Mouse (Mus musculus) adrenal gland, adult 2 months (tissue): ENCODE measurements at regions not wholly inside any gene's neighbourhood (a gene's known extent, or its start where the extent isn't known, plus 50 kb on each side); places are given as distances from the start of the nearest gene placed in this dataset.

Experiments used
- DNase-seq: peaks from one replicate; pipeline ENCODE4 v3.0.0; 2021

- no peak for DNase-seq
Observed at GRCm38 (mm10) chr13:90493696-90494095, 404.3 kb upstream of the Xrcc4 start.

DNA sequence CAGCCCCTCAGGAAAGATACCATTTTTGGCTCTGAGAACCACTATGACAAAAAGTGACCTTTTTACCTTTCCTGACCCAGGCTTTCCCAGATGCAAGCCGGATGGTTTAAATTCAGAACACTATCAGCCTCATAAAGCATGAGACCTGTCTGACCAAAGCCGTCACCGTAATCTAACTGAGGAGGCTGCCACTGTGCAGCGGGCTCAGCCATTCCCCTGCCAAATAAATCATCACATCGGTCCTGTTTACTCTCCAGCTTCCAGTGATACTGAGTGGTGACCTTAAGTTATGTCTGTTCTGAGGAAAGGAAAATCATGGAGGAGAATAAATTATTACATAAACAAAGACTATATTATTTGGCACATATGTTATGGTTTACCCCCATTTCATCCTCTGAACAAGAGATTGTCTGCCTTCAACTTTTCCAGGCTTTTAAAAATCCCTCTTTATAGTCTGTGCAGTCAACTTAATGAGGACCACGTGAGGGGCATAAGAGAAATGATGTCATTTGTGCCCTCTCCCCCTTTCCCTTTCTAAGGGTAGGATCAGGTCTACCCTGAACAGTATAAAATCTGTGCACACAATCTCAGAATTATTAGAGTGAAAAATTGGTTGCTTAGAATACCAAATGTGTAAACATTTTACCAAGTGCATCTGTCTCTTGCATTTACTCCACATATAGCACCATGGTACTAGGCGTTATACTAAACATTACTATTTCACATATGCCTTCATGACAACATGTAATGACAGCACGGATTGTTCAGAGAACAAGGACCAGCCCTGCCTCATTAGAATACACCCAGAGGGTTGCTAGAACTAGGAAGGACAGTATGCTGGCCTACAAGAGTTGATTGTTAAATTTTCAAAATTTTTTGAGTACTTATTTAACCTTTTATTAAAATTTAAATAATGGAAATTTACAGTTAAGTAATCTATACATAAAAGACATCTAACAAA, 401.9 kb upstream of the Xrcc4 start:
- no peak for DNase-seq

DNA sequence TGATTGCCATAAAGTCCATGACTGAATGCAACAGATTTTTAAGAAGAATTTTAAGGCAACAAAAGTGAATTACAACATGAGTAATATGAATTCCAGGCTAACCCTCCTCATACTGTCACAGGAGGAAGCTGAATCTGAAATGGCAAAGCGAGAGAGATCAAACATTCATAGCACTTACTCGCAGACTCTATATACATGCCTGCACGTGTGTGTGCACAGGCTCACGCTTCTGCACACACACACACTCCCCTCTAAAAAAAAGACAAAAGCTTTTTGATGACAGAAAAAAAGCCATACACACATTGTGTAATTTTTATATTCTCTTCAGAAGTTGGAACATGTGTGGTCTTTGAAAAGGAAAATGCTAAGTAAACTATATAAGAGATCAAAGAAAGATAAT, 391.1 kb upstream of the Xrcc4 start:
- no peak for DNase-seq

DNA sequence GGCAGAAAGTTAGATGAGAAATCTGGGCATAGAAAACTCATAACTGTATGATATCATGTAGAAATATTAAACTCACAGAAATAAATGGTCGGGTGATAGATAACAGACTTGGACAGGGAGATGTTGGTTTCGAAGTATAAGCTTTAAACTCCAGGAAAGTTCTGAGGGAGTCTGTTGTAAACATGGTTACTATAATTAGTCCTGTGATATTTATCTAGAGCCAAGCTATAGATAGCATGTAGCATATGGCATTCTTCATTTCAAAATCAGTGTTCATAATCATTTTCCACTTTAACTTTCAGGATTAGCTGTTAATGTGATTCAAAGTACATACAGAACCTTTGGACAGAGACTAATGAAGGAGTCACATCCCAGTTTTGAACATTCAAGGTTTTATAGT, 387.5 kb upstream of the Xrcc4 start:
- no peak for DNase-seq

DNA sequence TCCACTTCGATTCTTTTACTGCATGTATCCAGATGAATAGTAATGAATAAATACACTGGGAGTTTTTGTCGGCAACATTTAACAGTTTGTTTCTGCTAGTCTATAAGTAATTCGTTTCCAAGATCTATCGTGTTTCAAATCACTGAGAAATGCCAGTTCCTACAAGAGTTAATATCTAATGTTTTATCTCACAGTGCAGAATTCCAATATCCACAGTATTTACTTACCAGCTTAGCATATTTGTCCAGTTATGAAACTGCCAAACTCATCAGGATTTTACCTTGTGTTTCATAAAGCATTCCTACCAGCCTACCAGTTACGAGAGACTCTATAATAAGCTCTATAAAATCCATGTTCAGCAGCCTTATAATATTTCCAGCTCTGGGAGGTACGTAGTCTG, 385.1 kb upstream of the Xrcc4 start:
- no peak for DNase-seq

- DNase-seq = no peak
Observed at GRCm38 (mm10) chr13:90474053-90474452, 384.6 kb upstream of the Xrcc4 start.

DNA sequence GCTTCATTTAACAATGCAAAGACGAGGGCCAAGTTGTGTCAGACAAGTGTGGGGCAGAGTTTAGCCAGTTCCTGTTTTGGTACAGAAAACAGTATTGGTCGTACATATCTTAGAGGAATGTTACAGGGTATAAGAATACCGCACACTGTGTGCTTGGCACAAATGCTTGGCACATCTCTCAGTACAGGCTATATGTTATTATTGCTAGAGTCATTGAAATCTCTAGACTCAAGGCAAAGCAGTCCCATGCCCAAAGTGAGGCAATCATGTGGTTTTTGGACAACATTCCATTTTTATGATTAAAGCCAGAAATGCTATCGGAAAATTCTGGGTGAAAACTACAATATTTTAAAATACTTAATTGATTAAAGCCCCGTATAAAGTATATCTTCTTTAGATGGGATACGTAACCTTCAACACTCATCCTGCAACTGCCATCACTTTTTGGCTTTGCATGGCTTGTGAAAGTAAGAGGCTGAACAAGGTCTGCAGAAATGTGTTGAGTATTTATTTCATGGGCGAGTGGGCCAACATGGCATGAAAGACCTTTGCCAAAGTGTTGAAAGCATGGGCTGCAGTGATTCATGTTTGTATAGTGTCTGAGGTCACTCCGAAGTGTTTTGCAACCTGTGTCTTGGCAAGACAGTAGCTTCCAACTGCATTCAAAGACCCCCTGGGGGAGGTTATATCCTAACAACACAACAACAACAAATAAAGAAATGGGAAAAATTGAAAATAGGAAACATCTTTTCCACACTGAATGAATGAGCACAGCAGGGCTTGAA, 383.8 kb upstream of the Xrcc4 start:
- DNase-seq = peak; percentile 5

DNA sequence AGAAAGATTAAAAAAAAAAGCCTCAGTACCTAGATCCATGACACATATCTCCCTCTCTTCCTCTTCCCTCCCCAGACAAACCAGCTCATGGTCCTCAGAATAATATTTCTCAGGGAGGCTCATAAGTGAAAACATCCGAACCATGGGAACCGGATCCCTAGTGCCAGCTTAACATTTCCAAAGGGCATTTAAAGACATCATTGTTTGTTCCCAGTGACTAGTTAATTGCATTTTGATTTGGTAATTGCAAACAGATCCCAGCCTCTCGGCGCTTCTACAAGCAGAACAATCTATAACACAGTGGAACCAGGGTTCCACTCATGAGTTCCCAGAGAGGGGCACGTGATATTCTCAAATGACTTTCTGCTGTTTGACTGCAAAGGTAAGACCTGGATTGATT, 376.7 kb upstream of the Xrcc4 start:
- DNase-seq = no peak

- peak; percentile 12 for DNase-seq
Observed at GRCm38 (mm10) chr13:90464051-90464450, 374.6 kb upstream of the Xrcc4 start.

DNA sequence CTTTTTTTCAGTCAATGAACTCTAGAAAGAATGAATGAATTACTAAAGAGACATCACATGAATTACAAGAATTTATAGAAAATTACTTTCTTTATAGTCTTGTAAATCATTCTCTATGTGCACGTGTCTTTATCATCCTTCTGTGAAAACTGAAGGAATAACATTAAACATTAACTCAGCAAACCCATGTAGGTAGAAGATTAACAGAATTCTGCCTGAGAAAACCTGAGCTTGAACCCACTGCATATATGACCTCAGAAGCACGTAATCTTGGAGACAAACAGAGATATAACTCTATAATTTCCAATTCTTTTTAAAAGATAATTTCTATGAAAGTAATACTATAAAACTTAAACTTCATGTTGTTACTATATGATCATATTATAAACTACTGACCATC, 374.0 kb upstream of the Xrcc4 start:
- no peak for DNase-seq

- no peak for DNase-seq
Observed at GRCm38 (mm10) chr13:90454631-90455030, 365.2 kb upstream of the Xrcc4 start.

DNA sequence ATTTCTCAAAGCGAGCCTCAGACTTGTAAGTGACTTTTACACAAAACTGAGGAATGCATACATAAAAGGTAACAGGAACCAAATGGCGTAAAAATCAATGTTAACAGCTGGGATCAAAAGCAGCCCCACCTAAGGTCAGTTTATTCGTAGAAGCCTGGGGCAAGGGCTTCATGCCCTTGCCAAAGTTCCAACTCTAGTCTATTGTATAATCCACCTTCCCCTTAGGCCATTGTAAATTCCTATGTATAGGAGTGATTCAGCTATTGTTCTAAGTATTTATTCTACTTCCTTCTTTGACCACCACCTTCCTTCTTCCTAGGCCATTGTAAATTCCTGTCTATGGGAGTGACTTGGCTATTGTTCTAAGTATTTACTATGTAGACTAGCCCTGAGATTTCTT, 337.5 kb upstream of the Xrcc4 start:
- DNase-seq = no peak

DNA sequence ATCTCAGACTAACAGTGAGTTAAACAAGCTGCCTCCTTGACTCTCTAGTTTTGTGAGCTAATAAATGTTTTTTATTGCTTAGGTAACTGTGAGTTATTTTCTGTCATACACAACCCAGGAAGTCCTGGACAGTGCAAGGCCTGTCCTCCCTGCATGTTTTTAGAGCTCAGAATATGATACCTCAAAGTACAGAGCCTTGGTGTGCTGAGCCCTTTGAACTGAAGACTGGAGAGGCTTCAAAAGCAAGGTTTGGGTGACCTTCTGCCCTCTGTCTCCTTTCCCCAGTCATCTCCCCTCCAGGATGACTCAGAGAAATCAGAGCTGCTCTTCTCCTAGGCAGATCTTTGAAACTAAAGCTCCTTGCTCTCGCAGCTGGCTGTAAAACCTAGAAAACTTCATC, 336.0 kb upstream of the Xrcc4 start:
- DNase-seq = peak; percentile 31

GRCm38 (mm10) chr13:90424541-90424940, 335.1 kb upstream of the Xrcc4 start:
- no peak for DNase-seq

GRCm38 (mm10) chr13:90420966-90421365, 331.6 kb upstream of the Xrcc4 start:
- no peak for DNase-seq

DNA sequence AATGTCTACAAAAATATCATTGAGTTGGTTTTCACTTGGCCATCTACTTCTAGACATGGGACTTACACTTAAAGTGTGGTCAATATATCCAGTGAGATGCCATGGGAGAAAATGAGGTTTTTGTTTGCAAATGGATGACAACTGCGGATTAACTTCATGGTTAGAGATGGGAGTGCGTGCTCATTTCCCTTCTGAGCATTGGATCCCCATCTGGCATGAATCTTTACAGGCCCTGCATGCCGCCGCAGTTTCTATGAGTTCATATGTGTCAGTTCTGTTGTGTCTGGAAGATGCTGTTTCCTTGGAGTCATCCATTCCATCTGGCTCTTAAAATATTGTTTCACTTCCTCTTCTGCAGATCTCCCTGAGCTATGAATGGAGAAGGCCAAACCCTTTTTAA, 315.0 kb upstream of the Xrcc4 start:
- DNase-seq = no peak

DNA sequence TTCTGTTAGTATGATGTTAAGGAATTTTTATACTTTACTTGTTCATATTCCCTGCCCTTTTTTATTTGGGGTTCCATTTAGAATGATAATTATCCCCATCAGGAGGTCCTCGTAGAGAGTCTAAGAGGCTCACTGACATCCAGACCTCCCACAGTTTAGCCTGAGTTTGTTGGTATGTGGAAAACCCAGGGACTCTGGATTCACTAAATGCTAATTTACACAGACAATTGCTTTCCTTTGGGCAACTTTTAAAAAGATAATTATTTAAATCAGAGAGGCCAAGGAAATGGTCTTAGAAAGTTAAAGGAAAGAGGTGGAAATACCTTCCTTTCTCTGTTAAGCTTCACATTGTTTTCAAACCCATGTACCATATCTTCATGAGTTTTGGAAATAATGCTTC, 312.7 kb upstream of the Xrcc4 start:
- DNase-seq = no peak

DNA sequence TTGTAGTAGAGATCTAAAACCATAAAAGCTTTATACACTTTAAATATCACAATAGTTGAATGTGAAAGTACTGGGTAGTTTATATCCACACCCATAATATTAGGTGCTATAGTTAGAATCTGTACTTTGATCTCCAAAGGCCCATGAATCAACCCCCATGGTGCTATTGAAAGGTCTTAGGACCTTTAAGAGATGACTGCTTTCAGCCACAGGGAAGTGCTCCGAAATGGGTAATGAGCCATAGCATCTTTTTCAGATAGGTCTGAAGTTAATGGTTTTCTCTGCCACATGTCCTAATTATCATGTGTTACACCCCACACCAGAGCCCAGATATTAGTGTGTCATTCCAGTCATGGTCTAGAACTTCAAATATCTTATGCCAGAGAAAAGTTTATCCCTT, 312.1 kb upstream of the Xrcc4 start:
- no peak for DNase-seq

DNA sequence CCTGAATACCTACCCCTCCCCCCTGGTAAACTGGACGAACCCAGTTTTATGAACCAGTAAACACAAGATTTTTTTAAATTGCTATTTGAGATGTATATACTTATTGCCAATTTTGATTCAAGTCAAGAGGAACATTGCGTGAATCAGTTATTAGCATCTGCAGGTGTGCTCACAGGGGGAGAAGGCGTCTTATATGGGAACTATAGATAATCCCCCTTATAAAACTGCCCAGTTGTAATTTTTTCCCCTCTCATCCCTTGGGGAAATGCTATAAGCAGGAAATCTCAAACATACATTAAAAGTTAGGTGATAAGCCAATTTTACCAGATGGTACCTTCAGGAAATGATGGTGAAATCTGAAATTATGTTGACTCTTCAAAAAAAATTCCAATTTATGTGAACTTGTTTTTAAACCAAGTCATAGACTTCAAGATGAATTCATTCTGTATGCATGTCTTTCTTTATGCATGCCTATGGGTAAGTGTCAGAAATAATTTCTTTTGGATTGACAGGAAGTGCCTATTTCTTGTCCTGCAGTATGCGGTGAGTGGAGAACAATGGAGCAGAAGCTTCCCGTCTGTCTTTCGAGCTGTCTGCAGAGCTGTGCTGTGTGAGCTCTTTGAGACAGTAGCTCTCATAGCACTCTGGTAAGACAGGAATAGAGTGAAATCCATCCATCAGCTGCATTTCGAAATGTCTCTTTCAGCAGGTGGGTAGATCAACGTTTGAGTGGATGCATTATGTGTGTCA, 306.0 kb upstream of the Xrcc4 start:
- DNase-seq = no peak

GRCm38 (mm10) chr13:90394815-90395241, 305.4 kb upstream of the Xrcc4 start:
- peak; percentile 26 for DNase-seq

DNA sequence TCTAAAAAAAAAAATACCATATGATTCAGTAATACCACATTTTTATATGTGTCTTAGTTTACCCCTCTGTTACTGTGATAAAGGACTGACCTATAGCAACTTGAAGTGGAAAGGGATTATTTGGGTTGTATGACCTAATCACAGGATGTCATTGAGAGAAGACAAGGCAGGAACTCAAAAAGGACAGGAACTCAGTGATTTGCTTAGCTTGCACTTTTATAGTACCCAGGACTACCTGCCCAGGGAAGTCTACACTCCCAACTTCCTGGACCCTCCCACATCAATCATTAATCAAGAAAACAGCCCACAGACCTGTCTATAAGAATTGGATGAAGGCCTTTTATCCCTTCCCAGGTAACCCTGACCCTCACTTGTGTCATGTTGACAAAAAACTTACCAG, 303.0 kb upstream of the Xrcc4 start:
- DNase-seq = no peak

DNA sequence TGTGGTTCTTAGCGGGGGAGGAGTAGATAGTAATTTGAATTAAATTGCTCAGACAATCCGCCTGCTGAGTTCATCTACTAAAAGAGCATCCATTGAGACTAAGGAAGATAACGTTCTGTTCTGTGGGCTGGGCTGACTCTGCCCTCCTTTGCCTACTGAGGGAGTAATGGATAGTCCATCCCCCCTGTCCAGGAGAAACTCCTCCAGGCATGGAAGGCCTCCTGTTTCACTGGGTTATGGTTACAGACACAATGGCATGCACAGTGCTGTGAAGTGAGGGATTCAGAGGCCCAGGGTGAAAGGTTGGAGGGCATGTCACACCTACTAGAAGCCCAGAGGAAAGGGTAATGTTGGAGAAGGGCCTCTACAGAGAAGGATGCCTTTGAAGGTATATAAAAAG, 287.2 kb upstream of the Xrcc4 start:
- no peak for DNase-seq

DNA sequence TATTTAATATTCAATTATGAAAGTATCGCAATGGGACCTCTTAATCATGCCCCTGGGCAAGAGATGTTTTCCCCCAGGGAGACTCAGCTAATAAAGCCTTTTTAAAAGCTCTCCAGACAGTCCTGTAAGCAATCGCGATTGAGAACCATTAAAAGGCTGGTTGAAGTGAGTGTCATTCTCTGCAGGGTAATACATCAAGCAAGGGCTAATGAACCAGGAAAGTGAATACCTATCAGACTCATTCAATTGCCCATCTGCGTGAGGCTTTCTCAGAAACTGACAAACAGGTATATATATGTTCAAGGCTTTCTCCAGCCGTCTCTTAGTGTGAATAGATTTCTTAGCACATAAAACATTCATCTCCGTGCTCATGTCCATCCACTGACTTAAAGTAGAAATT, 286.8 kb upstream of the Xrcc4 start:
- no peak for DNase-seq
